Mouse (Mus musculus): ENCODE results near the gene Ust.

The Ust gene

GRCm38 (mm10) chr10:8173032-8173431, 345.6 kb downstream of the Ust start:
- in situ Hi-C loops (cut with MboI; ENCODE audit: low pct_unique_long_range_greater_than_20kb in 1 of 2, low sequenced_read_pairs in 2 of 2, unreplicated experiment in 1 of 2) = no loop called here

- in situ Hi-C loops (cut with MboI; ENCODE audit: low pct_unique_long_range_greater_than_20kb in 1 of 2, low sequenced_read_pairs in 2 of 2, unreplicated experiment in 1 of 2) = no loop called here
These were observed 347.1 kb downstream of the Ust start for GRCm38 (mm10) chr10:8171556-8171955.
